Mouse (Mus musculus): ENCODE data around the gene Poc1b.

Poc1b gene

DNA sequence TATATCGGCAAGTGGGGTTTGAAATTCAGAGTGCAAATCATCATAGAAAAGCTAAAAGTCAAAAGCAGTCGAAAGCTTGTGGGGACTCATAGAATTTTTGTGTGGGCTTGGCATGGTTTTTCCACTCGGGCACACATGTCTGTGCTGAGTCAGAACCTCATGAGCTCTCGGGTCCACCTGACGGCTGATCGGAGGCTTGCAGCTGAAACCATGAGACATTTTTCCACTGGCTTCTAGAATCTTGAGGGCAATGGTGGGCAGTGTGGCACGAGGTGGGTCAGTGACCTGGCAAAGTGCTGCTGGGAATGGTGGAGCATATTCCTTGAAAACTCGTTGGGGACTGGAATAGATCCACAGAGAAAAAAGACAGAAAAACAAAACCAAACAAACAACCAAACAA, 114.7 kb downstream of the Poc1b start:
- in situ Hi-C loops (cut with MboI, MseI), result no loop called here

DNA sequence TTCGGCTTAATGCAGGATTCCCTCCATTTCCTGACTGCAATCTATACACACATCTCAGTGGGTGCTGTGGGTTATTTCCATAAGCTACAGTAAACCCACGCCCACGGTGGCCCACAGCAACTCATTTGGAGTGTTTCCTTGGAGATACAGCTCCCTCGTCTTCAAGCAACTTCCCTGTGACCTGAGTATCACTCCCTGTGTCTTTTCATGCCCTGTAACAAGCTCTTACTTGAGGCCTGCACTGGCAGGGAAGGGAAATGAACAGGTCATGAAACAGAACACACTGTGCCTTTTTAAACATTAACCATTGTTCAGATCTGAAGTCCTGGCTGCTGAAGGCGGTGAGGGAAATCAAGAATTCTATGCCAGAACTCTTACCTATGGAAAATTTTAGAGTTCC, 115.9 kb downstream of the Poc1b start:
- in situ Hi-C loops (cut with MboI, MseI), result no loop called here

DNA sequence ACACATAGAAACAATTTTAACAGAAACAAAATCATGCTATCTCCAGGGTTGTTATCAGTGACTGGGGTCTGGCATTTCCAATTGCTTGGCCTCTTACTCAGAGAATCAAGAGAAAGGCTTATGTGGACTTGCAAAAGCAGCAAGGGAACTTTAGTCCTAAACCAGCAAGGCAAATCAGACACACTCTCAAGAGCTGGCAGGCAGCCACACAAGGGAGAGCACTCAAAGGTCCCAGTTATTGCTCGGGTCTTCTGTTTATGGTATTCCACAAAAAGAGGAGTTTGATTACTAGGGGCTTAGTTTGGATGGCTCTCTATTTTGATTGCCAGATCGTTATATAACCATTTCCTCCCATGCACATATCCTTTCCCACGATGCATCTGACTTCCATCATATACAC, 117.4 kb downstream of the Poc1b start:
- in situ Hi-C loops (cut with MboI, MseI), result no loop called here

DNA sequence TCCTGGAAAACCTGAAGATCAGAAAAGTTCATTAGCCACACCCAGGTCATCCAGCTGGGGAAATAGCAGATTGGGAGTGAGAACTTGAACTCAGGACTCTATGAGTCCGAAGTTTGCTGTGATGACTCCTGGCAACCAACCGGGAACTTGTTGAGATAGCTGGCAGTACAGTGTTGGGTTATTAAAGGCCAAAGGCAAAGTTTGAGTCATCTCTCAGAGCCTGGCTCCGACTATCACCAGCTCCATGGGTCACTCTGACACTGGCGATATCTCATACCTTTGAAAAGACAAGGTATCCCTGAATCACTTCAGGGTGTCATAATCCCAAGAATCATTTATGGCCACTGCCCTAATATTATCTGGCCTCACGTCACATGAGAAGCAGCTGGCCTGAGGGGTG, 119.9 kb downstream of the Poc1b start:
- in situ Hi-C loops (cut with MboI, MseI), result no loop called here

DNA sequence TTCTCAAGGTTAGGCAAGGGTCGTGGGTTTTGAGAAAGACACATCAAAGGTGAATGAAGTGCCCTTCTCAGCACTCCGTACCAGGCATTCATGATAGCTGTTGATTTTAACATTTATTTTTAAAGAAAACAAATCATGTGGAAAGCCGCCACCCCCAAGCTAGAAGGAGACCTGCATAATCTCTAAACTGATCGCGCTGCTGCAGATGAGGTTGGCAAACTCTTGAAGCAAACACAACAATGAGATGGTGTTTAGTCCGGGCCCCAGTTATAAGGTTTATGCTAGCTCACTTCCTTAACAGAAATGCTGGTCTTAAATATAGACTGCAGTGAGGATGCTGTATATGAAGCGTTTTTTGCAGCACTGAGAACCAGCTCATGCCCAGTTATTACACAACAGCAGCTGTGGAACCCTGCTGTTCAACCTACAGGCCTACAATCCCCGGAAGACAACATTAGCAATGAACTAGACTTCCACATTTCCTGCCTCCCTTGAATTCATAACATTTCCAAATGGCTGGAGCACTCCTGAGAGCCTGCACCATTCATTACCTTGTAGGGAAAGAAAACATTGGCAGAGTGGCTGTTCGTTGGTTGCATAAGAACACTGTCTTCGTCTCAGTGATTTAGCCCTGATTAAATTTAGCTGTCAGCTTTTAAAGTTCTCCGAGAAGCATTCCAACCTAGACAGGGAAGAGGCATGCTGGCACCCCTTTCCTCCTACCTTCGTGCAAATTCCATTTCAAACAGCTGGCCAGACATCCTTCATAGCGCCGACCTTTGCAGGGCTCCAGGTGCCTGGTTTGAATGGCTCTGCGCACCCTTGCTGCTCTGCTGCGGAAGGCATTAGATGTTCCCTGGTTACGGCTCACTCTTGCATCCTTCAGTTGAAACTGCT, 121.4 kb downstream of the Poc1b start:
- in situ Hi-C loops (cut with MboI, MseI), result no loop called here

DNA sequence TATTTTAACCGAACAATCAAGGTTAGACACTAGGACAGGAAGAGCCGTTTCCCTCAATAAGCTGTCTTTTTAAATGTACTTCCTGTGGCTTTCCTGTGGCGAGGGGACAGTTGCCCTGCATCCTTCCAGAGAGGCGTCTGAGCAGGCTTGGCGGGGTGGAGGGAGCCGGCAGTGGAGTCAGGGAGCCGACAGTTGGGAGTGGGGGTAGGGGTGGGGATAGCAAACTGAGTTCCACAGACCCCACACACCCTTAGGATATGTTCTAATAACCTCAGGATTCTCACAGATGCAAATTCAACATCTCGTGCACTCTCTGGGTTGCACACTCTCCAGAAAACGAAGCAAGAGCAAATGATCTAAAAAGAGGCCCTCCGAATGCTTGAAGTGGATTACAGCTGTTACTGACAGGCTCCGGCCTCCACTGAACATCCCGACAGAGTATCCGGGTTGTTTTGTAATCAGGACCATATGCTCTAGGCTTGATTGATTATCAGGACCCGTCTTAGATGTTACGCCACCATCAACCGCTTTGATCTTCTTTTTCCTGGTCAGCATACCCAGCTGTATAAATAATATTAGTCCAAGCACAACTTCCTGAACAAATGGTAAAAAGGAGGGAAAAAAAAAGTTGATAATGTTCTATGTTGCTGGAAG, 122.3 kb downstream of the Poc1b start:
- in situ Hi-C loops (cut with MboI, MseI), result no loop called here

DNA sequence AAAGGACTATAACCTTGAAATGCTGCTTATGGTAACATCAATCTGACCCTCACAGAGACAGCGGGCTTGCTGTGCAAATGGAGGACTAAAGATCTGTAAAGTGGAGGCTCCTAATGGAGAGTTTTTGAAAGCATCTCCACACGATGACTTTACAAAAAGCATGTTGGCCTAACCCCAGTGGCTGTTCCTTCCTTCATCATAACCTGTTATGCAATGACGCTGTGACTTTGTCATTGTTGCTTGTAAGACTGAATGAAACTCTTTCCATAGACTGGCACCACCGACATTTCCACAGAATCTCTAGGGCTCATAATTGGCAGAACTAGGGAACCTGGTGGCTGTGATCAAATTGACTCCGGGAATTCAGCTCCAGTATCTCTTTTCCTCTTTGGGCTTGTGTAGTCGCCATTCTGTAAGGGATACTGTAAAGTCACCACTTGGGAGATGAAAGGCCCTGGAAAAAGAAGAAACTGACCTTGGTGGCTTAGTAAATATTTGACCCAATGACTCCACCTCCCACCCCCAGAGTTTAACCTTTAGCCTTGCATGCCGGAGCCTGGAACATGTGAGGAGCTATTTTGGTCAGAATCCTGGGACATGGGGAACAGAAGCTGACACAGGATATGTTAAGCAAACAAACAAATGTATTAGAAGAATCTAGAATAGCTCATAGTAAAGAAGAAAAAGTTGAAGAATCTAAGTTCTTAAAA, 125.8 kb downstream of the Poc1b start:
- in situ Hi-C loops (cut with MboI, MseI), result no loop called here

DNA sequence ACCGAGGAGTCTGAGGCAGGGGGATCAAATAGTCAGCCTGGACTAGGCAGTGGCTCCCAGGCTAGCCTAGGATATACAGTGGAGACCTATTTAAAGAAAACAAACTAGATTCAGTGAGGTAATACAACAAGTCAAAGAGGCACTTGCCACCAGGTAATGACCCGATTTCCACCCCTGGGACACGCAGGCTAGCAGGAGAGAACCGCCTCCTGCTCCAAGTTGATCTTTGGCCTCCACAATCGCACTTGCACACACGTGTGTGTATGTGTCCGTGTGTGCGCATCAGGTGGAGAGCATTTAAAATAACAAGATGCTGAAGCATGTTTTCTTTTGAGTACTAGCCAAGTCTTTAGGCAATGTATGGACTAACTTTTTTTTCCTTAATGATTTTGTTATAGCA, 127.5 kb downstream of the Poc1b start:
- in situ Hi-C loops (cut with MboI, MseI), result no loop called here

DNA sequence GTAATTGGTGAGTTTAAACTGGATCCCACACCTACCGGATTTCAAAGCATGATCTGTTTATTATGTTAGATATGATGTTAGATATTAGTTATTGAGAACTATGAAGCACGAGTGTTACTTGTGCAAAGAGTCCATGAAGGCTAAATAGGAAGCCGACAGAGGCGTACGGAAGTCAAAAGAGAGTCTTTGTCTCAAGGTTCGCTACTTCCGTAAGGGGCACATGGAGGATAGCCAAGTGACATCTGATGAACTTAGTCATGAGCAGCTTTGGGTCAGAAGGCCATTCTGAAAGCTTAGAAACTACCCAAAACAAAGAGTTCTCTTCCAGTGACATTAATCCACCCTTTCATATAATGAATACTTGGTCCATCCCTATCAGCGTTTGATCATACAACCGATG, 128.2 kb downstream of the Poc1b start:
- in situ Hi-C loops (cut with MboI, MseI), result no loop called here

DNA sequence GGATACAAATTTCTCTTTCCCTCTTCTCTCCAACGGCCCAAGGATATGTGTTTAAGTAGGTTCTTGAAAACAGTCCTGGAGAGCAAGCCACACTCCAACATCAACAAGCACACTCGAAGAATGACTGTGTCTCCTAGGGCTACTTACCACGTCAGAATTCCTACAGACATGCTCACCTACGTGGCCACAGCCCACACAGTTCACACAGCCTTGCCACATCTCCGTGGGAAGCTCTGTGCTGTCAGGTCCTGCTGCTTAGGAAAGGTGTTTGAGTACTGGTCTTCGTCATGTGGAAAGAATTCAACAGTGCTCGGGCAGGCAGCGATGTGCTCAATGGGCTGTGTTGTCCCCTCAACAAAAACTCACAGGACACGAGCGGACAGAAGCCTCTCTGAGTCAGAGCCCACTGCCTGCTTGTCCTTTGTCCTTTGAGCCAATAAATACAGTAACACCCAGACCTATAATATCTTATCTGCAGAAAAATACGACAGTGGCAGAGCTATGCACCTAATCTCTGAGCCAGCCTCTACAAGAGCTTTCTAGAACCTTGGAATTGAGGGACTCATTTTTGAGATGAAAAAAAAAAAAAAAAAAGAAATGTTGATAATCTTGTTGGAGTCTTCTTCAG, 130.5 kb downstream of the Poc1b start:
- in situ Hi-C loops (cut with MboI, MseI), result no loop called here

DNA sequence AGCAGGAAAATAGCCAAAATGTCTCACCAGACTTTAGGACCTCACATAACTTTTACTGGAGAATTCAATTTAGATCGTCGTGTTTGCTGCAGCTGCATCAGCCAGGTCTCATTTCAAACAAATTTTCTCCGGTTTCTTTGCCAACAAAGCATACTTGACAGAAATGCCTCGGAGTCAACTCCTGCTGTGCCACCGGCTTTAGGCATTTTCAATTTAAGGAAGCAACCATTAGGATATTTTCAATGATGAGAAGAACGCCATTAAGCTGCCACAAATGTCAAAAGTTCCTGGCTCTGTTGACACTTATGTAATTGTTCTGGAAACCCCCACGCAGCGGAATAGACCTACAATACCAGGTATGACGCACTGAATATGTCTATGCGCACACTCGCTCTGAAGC, 131.7 kb downstream of the Poc1b start:
- in situ Hi-C loops (cut with MboI, MseI), result no loop called here

DNA sequence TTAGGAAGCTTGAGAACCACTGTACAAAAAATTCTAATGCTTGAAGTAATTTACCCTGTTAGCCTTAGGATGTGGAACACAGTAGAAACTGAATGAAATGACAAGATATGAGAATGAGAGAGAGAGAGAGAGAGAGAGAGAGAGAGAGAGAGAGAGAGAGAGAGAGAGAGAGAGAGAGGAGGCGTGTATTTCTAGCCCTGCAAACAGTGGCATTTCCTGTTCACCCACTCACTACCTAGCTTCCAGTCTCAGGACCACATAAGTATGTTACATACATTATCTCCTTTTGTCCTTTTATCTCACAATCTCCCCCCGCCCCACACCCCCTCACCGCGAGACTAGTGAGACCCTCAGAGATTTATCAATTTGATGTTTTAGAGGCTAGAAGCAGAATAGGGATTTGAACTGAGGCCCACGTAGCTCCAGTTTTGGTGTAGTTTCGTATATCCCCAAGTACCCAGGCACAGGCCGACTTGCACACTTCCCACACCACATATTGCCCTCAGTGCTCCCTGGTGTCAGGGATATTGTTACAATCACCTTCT, 134.5 kb downstream of the Poc1b start:
- in situ Hi-C loops (cut with MboI, MseI), result no loop called here

DNA sequence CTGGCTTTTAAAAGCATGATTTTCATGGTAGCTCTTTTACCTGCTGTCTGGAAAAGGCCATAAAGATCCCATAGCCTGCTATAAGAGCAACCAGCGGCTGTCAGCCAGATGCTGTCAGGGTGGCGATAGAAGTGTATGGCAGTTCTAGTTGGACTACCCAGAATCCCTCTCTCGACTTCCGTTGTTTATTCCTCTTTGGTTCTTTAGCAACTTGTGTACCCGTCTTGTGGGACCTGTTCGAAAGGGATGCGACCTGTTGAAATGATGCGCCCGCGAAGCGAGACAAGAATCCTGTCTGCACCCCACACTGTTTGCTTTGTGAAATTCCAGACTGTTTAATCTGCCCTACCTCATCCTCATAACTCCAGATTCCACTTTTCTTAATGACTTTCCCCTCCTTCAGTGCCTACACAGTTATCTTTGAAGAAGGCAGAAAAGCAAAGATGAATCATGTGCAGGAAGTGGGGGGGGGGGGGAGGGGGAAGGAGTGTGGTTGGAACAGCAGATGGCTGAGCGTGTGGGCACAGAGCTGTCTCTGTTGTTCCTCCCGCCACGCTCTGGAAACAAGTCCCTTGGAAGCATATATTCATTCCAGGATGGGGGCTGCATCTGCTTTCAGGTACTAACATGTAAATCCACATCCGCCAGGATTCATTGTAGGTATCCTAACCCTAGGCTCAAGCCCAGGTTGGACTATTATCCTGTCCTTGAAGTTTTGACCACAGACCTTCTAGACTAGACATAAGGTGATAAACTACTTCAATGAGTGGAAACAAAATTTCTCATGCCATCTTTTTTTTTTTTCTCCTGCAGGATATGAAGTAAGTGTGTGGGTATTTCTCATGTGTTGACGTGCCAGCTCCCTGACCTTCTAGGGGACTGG, 135.2 kb downstream of the Poc1b start:
- in situ Hi-C loops (cut with MboI, MseI), result no loop called here

DNA sequence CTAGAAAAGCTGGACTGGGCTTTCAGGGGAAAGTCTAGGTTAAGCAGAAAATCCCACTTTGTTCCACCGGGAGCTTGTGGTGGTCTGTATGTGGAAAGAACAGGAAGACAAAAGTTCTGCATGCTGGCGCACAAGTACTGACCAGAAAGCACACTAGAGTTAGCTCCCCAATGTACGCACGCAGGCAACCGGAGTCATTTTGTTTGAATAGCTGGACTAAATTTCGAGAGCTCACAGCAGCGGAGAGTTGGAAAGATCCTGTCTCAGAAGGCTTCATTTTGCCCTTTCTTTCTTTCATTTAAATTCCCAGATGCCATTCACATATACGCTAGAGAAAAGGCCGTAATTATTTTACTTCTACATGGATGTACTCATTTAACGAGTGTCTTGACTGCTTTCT, 135.9 kb downstream of the Poc1b start:
- in situ Hi-C loops (cut with MboI, MseI), result no loop called here

DNA sequence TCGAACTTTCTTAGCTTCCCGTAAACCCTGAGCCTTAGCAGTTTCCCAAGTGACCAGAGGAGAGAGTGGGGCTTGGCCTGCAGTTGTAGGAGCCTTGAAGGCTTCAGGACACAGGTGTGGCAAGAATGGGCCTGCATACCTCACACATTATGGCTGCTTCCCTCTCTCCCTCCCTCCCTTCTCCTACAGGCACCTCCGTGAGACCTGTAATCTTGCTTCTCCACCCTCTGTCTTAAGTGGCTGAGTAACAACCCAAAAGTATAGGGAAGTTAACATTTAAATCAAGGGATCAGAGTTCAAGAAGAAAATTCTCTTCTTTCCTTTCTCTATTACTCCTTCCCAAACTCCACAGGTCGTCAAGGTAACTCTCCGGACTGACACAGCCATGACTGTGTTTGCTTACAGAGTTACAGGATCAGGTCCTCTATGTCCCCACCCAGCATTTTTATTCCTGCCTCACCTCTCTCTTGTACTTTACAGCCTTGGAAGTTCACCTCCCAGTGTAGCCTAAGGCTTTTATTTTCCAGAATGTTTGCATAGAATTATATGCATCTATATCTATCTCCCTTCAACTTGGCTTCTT, 137.2 kb downstream of the Poc1b start:
- in situ Hi-C loops (cut with MboI, MseI), result no loop called here

DNA sequence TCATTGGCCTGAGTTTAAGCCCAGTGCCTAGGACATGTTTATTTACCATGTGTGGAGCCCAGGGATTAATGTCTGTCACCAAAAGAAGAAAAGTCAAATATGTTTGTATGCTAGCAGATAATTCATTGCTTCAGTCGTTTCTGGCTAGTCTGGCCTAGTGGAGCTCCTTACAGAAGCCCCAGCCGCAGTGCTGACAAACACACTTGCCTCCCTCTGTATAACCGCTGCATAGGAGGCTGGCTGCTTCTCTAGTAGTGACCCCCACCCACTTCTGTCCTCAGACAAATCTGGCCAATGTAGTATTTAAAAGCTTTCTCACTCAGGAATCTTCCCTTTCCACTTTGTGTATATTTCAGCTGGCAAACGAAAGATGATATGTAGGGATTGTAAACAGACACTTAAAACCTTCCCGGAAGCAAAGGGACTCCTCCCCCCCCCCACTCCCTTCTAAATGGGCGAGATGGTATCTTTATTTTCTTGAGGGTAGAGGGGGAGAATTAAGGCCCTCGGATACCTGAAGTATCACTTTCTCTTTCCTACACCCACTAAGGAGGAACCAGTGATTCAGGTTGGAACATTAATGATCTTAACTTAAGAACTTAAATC, 137.9 kb downstream of the Poc1b start:
- in situ Hi-C loops (cut with MboI, MseI), result no loop called here

DNA sequence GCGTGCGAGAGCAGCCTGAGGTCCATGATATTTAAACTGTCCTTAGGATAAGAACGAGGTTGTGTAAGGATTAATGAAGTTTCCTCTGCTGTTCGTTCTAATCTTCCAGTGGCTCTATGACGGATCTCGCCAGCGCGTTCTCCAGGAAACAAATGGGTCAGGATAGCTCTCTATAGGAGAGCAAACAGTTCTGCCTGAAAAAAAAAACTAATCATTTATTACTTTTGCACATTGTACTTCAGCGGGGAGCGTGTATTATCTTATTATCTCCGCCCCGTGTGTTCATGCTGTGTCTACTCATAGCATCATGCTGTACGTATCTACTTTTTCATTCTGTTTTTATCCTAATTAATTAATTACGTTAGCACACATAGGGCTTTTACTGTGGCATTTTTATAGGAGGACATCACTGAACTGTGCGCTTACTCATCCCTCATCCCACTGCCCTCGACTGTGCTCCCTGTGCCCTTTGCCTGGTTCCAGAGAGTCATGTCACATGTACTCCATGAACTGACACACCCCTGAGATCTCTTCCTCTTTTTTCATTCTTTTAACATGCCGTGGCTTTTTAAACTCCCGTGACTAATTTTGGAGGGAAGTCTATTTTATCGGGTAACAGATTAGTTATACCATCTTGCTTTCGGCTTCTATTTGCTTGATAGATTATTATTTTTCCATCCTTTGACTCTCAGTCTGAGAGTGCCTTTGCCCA, 140.1 kb downstream of the Poc1b start:
- in situ Hi-C loops (cut with MboI, MseI), result no loop called here
